Mouse (Mus musculus): ENCODE data around the gene Guca2a.

DNA sequence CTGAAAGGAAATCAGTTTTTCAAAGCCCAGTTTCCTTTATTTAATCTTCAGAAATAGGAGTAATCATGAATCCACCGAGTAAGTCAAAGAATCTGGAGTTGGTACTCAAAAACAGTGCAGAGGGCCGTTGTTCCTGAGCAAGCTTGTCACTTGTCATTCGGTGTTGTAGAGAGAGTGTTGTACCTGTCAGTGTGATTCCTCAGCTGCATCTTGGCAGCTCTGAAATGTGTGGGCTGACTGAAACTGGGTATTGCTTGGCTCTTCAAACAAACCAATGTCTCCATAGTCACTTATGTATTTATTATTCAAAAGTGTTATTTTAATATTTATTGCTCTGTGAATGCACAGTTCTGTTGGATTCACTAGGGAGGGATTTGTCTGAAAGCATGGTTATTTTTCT lies 10.6 kb upstream of the Guca2a start:
- TF ChIP-seq CTCF (IDR thresholded peaks at IDR 0.05; ENCODE audit: low read depth, low read length) (no peak), POLR2A (IDR thresholded peaks at IDR 0.05; ENCODE audit: borderline replicate concordance, low read depth, low read length) (no peak)
